In the genomic region with DNA sequence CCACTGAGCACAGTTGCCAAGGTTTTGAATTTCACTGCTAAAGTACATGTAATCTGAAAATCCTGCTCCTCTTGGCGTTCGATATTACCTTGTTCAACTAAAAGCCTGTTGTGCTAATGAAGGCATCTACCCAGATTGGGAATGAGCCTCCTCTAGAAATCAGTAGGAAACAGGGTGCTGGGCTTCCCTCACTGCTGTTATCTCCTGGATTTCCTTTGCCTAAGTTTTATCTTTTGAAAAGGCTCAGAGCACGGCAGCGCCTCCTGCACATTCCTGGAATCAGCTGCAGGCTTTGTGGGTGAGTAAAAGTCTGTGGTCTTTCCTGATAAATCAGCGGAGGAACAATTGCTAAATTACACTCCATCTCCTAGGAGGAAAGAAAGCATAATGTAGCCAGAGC, we compare ENCODE assay signal across 29 mouse cellular contexts.
DNase-seq lines count a peak whose midpoint lies in the region; ATAC-seq and TF ChIP-seq lines count a peak whose summit lies in the region.
"Had no signal": no experiment of that assay in that cellular context is flagged by ENCODE, and none has a peak within 500 bp of the region (broad histone marks: within the 10 kb centered on the region; RNA-seq: fewer than 3 reads in every experiment).

No protein-coding gene starts in this region.

- no peak for ATAC-seq in embryonic facial prominence, embryonic 14.5 days (ENCODE audit: low read depth)
- ATAC-seq in heart, embryonic 13.5 days (ENCODE audit: extremely low read depth, insufficient number of reproducible peaks, low FRiP score, low TSS enrichment): no peak
- no peak; the same call in 1 of the 2 replicates for ATAC-seq in heart, postnatal 0 days (ENCODE audit: insufficient read depth, low read depth)
- ATAC-seq in monocyte, adult 5-6 weeks (replicated peaks; ENCODE audit: insufficient number of reproducible peaks, low FRiP score, low TSS enrichment, poor library complexity, severe bottlenecking): no peak
- ATAC-seq: intestine, postnatal 0 days; midbrain, embryonic 16.5 days; Patski had no signal

- no peak overlapping the region for H3K27ac ChIP-seq in embryonic facial prominence, embryonic 14.5 days (replicated peaks; ENCODE audit: low read depth, low read length)
- no peak overlapping the region for H3K27ac ChIP-seq in embryonic facial prominence, embryonic 10.5 days (replicated peaks)
- H3K27ac ChIP-seq in heart, embryonic 13.5 days (replicated peaks): peak overlapping the region; percentile 46
- no peak overlapping the region for H3K27ac ChIP-seq in heart, postnatal 0 days (ENCODE audit: low read depth)
- H3K27ac ChIP-seq: embryonic facial prominence, embryonic 13.5 days; forebrain, embryonic 12.5 days; hindbrain, embryonic 14.5 days; neural tube, embryonic 12.5 days; stomach, postnatal 0 days had no signal

- WGBS in embryonic facial prominence, embryonic 14.5 days: 52% methylated on average over 5 of the region's 5 CpGs
- 56% methylated on average over 5 of the region's 5 CpGs for WGBS in embryonic facial prominence, embryonic 10.5 days
- WGBS in heart, embryonic 13.5 days: 13% methylated on average over 5 of the region's 5 CpGs
- WGBS in heart, postnatal 0 days: 10% methylated on average over 5 of the region's 5 CpGs

- H3K27me3 ChIP-seq in embryonic facial prominence, embryonic 14.5 days (replicated peaks; ENCODE audit: control insufficient read depth, insufficient read depth, low read length): no peaks in the 10 kb centered on the region
- no peaks in the 10 kb centered on the region for H3K27me3 ChIP-seq in embryonic facial prominence, embryonic 10.5 days (replicated peaks; ENCODE audit: low read depth, poor library complexity, severe bottlenecking)
- H3K27me3 ChIP-seq in heart, embryonic 13.5 days (replicated peaks): no peaks in the 10 kb centered on the region
- no peaks in the 10 kb centered on the region for H3K27me3 ChIP-seq in heart, postnatal 0 days (ENCODE audit: control insufficient read depth, insufficient read depth, low read length)
- H3K27me3 ChIP-seq: embryonic facial prominence, embryonic 13.5 days; forebrain, embryonic 12.5 days; neural tube, embryonic 12.5 days; Patski had no signal

- no peak overlapping the region for H3K9ac ChIP-seq in embryonic facial prominence, embryonic 14.5 days (ENCODE audit: low read depth, low read length)
- no peak overlapping the region for H3K9ac ChIP-seq in heart, embryonic 13.5 days
- H3K9ac ChIP-seq in heart, postnatal 0 days (replicated peaks; ENCODE audit: low read depth, low read length): no peak overlapping the region
- H3K9ac ChIP-seq: embryonic facial prominence, embryonic 13.5 days; forebrain, embryonic 12.5 days; hindbrain, embryonic 14.5 days; neural tube, embryonic 12.5 days had no signal

- no peak overlapping the region for H3K4me2 ChIP-seq in embryonic facial prominence, embryonic 14.5 days (ENCODE audit: low read depth, low read length)
- peak overlapping the region; percentile 21 for H3K4me2 ChIP-seq in heart, embryonic 13.5 days
- H3K4me2 ChIP-seq in heart, postnatal 0 days (ENCODE audit: low read depth, low read length): no peak overlapping the region
- H3K4me2 ChIP-seq: embryonic facial prominence, embryonic 13.5 days; forebrain, embryonic 12.5 days; hindbrain, embryonic 14.5 days; neural tube, embryonic 12.5 days had no signal

- no peak for TF ChIP-seq EP300 in heart, postnatal 0 days (IDR thresholded peaks at IDR 0.05; ENCODE audit: low read depth)

- H3K4me1 ChIP-seq in embryonic facial prominence, embryonic 14.5 days (ENCODE audit: control insufficient read depth, insufficient read depth, low read length): no peaks in the 10 kb centered on the region
- H3K4me1 ChIP-seq in embryonic facial prominence, embryonic 10.5 days: 0 out of 2 replicates have a peak, but pooled peaks cover 3% of the 10 kb centered on the region
- peaks cover 27% of the 10 kb centered on the region for H3K4me1 ChIP-seq in heart, embryonic 13.5 days
- peaks cover 11% of the 10 kb centered on the region; the same call in 1 of the 2 replicates for H3K4me1 ChIP-seq in heart, postnatal 0 days (ENCODE audit: control insufficient read depth, insufficient read depth)
- H3K4me1 ChIP-seq: embryonic facial prominence, embryonic 13.5 days; forebrain, embryonic 12.5 days; neural tube, embryonic 12.5 days had no signal

- H3K36me3 ChIP-seq in embryonic facial prominence, embryonic 14.5 days (ENCODE audit: control insufficient read depth, insufficient read depth, low read length): no peaks in the 10 kb centered on the region
- H3K36me3 ChIP-seq in embryonic facial prominence, embryonic 10.5 days (replicated peaks): no peaks in the 10 kb centered on the region
- H3K36me3 ChIP-seq in heart, embryonic 13.5 days: no peaks in the 10 kb centered on the region
- H3K36me3 ChIP-seq in heart, postnatal 0 days (replicated peaks; ENCODE audit: control insufficient read depth, insufficient read depth, low read length): no peaks in the 10 kb centered on the region
- H3K36me3 ChIP-seq: embryonic facial prominence, embryonic 13.5 days; forebrain, embryonic 12.5 days; G1E; neural tube, embryonic 12.5 days had no signal

- DNase-seq in embryonic facial prominence, embryonic 14.5 days (ENCODE audit: low spot score): peak; percentile 11
- no peak for DNase-seq in embryonic facial prominence, embryonic 10.5 days (ENCODE audit: low spot score)
- DNase-seq in heart, adult 9 months (ENCODE audit: low spot score in 2 of 2): no peak
- peak; percentile 38 for DNase-seq in Muller cell, postnatal 12 days (ENCODE audit: inconsistent ontology term)
- no peak for DNase-seq in heart, postnatal 0 days (ENCODE audit: low spot score)
- DNase-seq: adrenal gland, postnatal 10 days; cerebellum, adult 8-10 months; cerebellum, postnatal 25 days; gastrocnemius, postnatal 14 days; kidney, adult 9 months; kidney, postnatal 14 days; lung, adult 18-20 months; lung, postnatal 14 days; right cerebral cortex, adult 18-20 months; spleen, adult 18-20 months; thymus, adult 18-20 months; thymus, postnatal 25 days had no signal

- TF ChIP-seq CTCF in heart, postnatal 0 days (IDR thresholded peaks at IDR 0.05; ENCODE audit: low read depth): peak; percentile 9; the same call in 1 of the 2 replicates

- H3K4me3 ChIP-seq in embryonic facial prominence, embryonic 14.5 days (ENCODE audit: low read depth, low read length): no peak overlapping the region
- H3K4me3 ChIP-seq in embryonic facial prominence, embryonic 10.5 days: no peak overlapping the region
- H3K4me3 ChIP-seq in heart, embryonic 13.5 days: no peak overlapping the region
- H3K4me3 ChIP-seq in heart, postnatal 0 days (ENCODE audit: low read depth, low read length): no peak overlapping the region
- H3K4me3 ChIP-seq: embryonic facial prominence, embryonic 13.5 days; forebrain, embryonic 12.5 days; myocyte; neural tube, embryonic 12.5 days had no signal

- no peaks in the 10 kb centered on the region for H3K9me3 ChIP-seq in embryonic facial prominence, embryonic 14.5 days (ENCODE audit: control insufficient read depth, low read length)
- H3K9me3 ChIP-seq in embryonic facial prominence, embryonic 10.5 days: no peaks in the 10 kb centered on the region
- H3K9me3 ChIP-seq in heart, embryonic 13.5 days: no peaks in the 10 kb centered on the region
- H3K9me3 ChIP-seq in heart, postnatal 0 days (replicated peaks; ENCODE audit: control insufficient read depth, low read length): no peaks in the 10 kb centered on the region
- H3K9me3 ChIP-seq: embryonic facial prominence, embryonic 13.5 days; forebrain, embryonic 12.5 days; G1E; neural tube, embryonic 12.5 days had no signal

Comparison
In these comparisons a context has a peak if more than half of its experiments do, and no peak if none do; other contexts are left out.
1. DNase-seq: peak in embryonic facial prominence, embryonic 14.5 days (single experiment) and Muller cell, postnatal 12 days (single experiment); none in embryonic facial prominence, embryonic 10.5 days (single experiment), heart, adult 9 months (0 of 2) and heart, postnatal 0 days (single experiment).